Mouse (Mus musculus) midbrain, embryonic 15.5 days (tissue): Measurements from ENCODE around the gene Lrmp. TPM values are rescaled to one million over a fixed set of nuclear protein-coding genes. Genes with fewer than 3 reads are reported as not detected.
"Not testable (repeated sequence)": the region's sequence is repeated elsewhere in the genome, so short reads cannot be mapped to it uniquely, and the experiment has no call there.

Experiments
- ATAC-seq: fragments of 200-750 bp; cut with Nextera tagmentation; replicated peaks from 2 replicates; pipeline ENCODE4 v1.8.0; 2017; ENCODE audit warnings: moderate TSS enrichment
- H3K27ac ChIP-seq: fragments of 300-500 bp; sonication (generic); 2 replicates; pipeline ENCODE4 v1.5.1; 2015; ENCODE audit warnings: mild to moderate bottlenecking, inconsistent platforms
- H3K27me3 ChIP-seq: fragments of 300-500 bp; sonication (generic); replicated peaks from 2 replicates; pipeline ENCODE4 v1.6.1; 2015; ENCODE audit warnings: inconsistent platforms
- H3K36me3 ChIP-seq: fragments of 300-500 bp; sonication (generic); replicated peaks from 2 replicates; pipeline ENCODE4 v1.6.1; 2015; ENCODE audit warnings: inconsistent platforms
- H3K4me1 ChIP-seq: fragments of 300-500 bp; sonication (generic); 2 replicates; pipeline ENCODE4 v1.6.1; 2015; ENCODE audit warnings: inconsistent platforms
- H3K4me2 ChIP-seq: fragments of 300-500 bp; sonication (generic); 2 replicates; pipeline ENCODE4 v1.6.1; 2015; ENCODE audit warnings: inconsistent platforms, mild to moderate bottlenecking, moderate library complexity
- H3K4me3 ChIP-seq: fragments of 300-500 bp; sonication (generic); 2 replicates; pipeline ENCODE4 v1.5.1; 2015; ENCODE audit warnings: mild to moderate bottlenecking, inconsistent platforms
- H3K9ac ChIP-seq: fragments of 300-500 bp; sonication (generic); 2 replicates; pipeline ENCODE4 v1.6.1; 2015; ENCODE audit warnings: mild to moderate bottlenecking, inconsistent platforms
- H3K9me3 ChIP-seq: fragments of 300-500 bp; sonication (generic); 2 replicates; pipeline ENCODE4 v1.6.1; 2016; ENCODE audit warnings: inconsistent platforms
- WGBS: fragments of 180-500 bp; shearing (Covaris S2); methylation state at CpG from one replicate; pipeline ENCODE4 v1.1.7; 2015; ENCODE audit warnings: mixed read lengths; 5-methylcytosine and 5-hydroxymethylcytosine counted together
- polyA plus RNA-seq: library from polyadenylated mRNA; unstranded; fragments of >200 nt; fragmentation: Nextera tagmentation; extraction: Ambion mirVana; gene quantifications from 2 replicates; pipeline ENCODE4 v1.2.1, GENCODE M21; 2015

The Lrmp gene
- polyA plus RNA-seq, 1 experiment from 2014 or later: 0.62 TPM

- ATAC-seq: no peak
- no peaks in the 10 kb centered on the region for H3K36me3 ChIP-seq
- no peak overlapping the region for H3K4me3 ChIP-seq
- 90% methylated on average over 8 of the region's 8 CpGs for WGBS
- H3K27ac ChIP-seq: no peak overlapping the region
- no peak overlapping the region for H3K9ac ChIP-seq
- no peaks in the 10 kb centered on the region for H3K27me3 ChIP-seq
- no peak overlapping the region for H3K4me2 ChIP-seq
- no peaks in the 10 kb centered on the region for H3K9me3 ChIP-seq
- no peaks in the 10 kb centered on the region for H3K4me1 ChIP-seq
Observed at GRCm38 (mm10) chr6:145084343-145085117, 30.9 kb upstream of the Lrmp start.

- no peak overlapping the region for H3K4me2 ChIP-seq
- H3K36me3 ChIP-seq: no peaks in the 10 kb centered on the region
- H3K9me3 ChIP-seq: no peaks in the 10 kb centered on the region
- no peak overlapping the region for H3K9ac ChIP-seq
- no peak overlapping the region for H3K27ac ChIP-seq
- H3K27me3 ChIP-seq: no peaks in the 10 kb centered on the region
- ATAC-seq: no peak
- no peaks in the 10 kb centered on the region for H3K4me1 ChIP-seq
- H3K4me3 ChIP-seq: no peak overlapping the region
- WGBS: 49% methylated on average over 4 of the region's 4 CpGs
Observed at GRCm38 (mm10) chr6:145088451-145089113, 26.9 kb upstream of the Lrmp start.

- Histone ChIP-seq H3K36me3 (no peaks in the 10 kb centered on the region), H3K9ac (no peak overlapping the region; the same call in 1 of the 2 replicates), H3K27ac (no peak overlapping the region), H3K4me2 (no peak overlapping the region), H3K4me3 (no peak overlapping the region), H3K27me3 (no peaks in the 10 kb centered on the region), H3K9me3 (no peaks in the 10 kb centered on the region), H3K4me1 (no peaks in the 10 kb centered on the region)
- WGBS: 80% methylated on average over 4 of the region's 4 CpGs
- ATAC-seq: no peak
Observed at GRCm38 (mm10) chr6:145089373-145089772, 26.1 kb upstream of the Lrmp start.

- no peak for ATAC-seq
- Histone ChIP-seq H3K4me1 (no peaks in the 10 kb centered on the region), H3K9me3 (no peaks in the 10 kb centered on the region), H3K27ac (no peak overlapping the region), H3K9ac (no peak overlapping the region), H3K4me2 (no peak overlapping the region), H3K27me3 (no peaks in the 10 kb centered on the region), H3K36me3 (no peaks in the 10 kb centered on the region), H3K4me3 (no peak overlapping the region)
- WGBS: 66% methylated on average over 6 of the region's 6 CpGs
Observed at GRCm38 (mm10) chr6:145090201-145090863, 25.1 kb upstream of the Lrmp start.

GRCm38 (mm10) chr6:145090928-145091327, 24.5 kb upstream of the Lrmp start:
- Histone ChIP-seq H3K27me3 (no peaks in the 10 kb centered on the region), H3K4me3 (no peak overlapping the region), H3K9me3 (no peaks in the 10 kb centered on the region), H3K36me3 (no peaks in the 10 kb centered on the region), H3K9ac (no peak overlapping the region), H3K27ac (no peak overlapping the region), H3K4me1 (no peaks in the 10 kb centered on the region), H3K4me2 (no peak overlapping the region)
- WGBS: 76% methylated on average over 5 of the region's 5 CpGs
- no peak for ATAC-seq

GRCm38 (mm10) chr6:145091998-145092397, 23.5 kb upstream of the Lrmp start:
- Histone ChIP-seq H3K27ac (no peak overlapping the region), H3K4me2 (no peak overlapping the region), H3K9ac (no peak overlapping the region), H3K4me1 (no peaks in the 10 kb centered on the region), H3K4me3 (no peak overlapping the region), H3K27me3 (no peaks in the 10 kb centered on the region), H3K36me3 (no peaks in the 10 kb centered on the region), H3K9me3 (no peaks in the 10 kb centered on the region)
- WGBS: 81% methylated on average over 7 of the region's 7 CpGs
- no peak for ATAC-seq

- not testable (repeated sequence) for H3K4me3 ChIP-seq, ATAC-seq, H3K27me3 ChIP-seq, H3K4me2 ChIP-seq, H3K36me3 ChIP-seq, H3K27ac ChIP-seq, H3K9me3 ChIP-seq, H3K9ac ChIP-seq, H3K4me1 ChIP-seq
- WGBS: 73% methylated on average over 7 of the region's 7 CpGs
Observed at GRCm38 (mm10) chr6:145093038-145093622, 22.3 kb upstream of the Lrmp start.

GRCm38 (mm10) chr6:145094431-145094830, 21.0 kb upstream of the Lrmp start:
- no peak for ATAC-seq
- WGBS: 82% methylated on average over 4 of the region's 4 CpGs
- H3K4me1 ChIP-seq: no peaks in the 10 kb centered on the region
- H3K4me2 ChIP-seq: no peak overlapping the region
- H3K27me3 ChIP-seq: no peaks in the 10 kb centered on the region
- H3K9me3 ChIP-seq: no peaks in the 10 kb centered on the region
- H3K27ac ChIP-seq: no peak overlapping the region
- no peak overlapping the region for H3K4me3 ChIP-seq
- H3K36me3 ChIP-seq: no peaks in the 10 kb centered on the region
- no peak overlapping the region for H3K9ac ChIP-seq

- Histone ChIP-seq H3K27me3 (no peaks in the 10 kb centered on the region), H3K36me3 (no peaks in the 10 kb centered on the region), H3K27ac (no peak overlapping the region), H3K4me1 (no peaks in the 10 kb centered on the region), H3K4me2 (no peak overlapping the region), H3K9ac (no peak overlapping the region), H3K4me3 (no peak overlapping the region), H3K9me3 (no peaks in the 10 kb centered on the region)
- ATAC-seq: no peak
- WGBS: 78% methylated on average over 9 of the region's 9 CpGs
Observed at GRCm38 (mm10) chr6:145100923-145101322, 14.5 kb upstream of the Lrmp start.

GRCm38 (mm10) chr6:145104241-145104939, 11.1 kb upstream of the Lrmp start:
- no peak for ATAC-seq
- 88% methylated on average over 10 of the region's 10 CpGs for WGBS
- H3K36me3 ChIP-seq: no peaks in the 10 kb centered on the region
- no peaks in the 10 kb centered on the region for H3K27me3 ChIP-seq
- no peak overlapping the region for H3K27ac ChIP-seq
- H3K4me3 ChIP-seq: no peak overlapping the region
- no peak overlapping the region for H3K9ac ChIP-seq
- no peaks in the 10 kb centered on the region for H3K4me1 ChIP-seq
- H3K9me3 ChIP-seq: no peaks in the 10 kb centered on the region
- no peak overlapping the region for H3K4me2 ChIP-seq

GRCm38 (mm10) chr6:145105439-145105838, 10.0 kb upstream of the Lrmp start:
- no peak for ATAC-seq
- H3K36me3 ChIP-seq: no peaks in the 10 kb centered on the region
- no peak overlapping the region for H3K9ac ChIP-seq
- H3K4me3 ChIP-seq: no peak overlapping the region
- H3K27ac ChIP-seq: no peak overlapping the region
- 92% methylated on average over 10 of the region's 10 CpGs for WGBS
- H3K4me1 ChIP-seq: no peaks in the 10 kb centered on the region
- no peak overlapping the region for H3K4me2 ChIP-seq
- H3K27me3 ChIP-seq: no peaks in the 10 kb centered on the region
- H3K9me3 ChIP-seq: no peaks in the 10 kb centered on the region
